Mouse (Mus musculus) stomach, postnatal 0 days (tissue): ENCODE measurements around the gene Tenm2.

Experiments
- CTCF ChIP-seq: IDR thresholded peaks from 2 replicates; pipeline ENCODE4 v1.5.1; 2016; ENCODE audit warnings: antibody characterized with exemption, low read depth, mild to moderate bottlenecking, moderate library complexity
- EP300 ChIP-seq: optimal IDR thresholded peaks from 2 replicates; pipeline ENCODE3; 2016; ENCODE audit warnings: antibody characterized with exemption

- TF ChIP-seq CTCF (no peak), EP300 (no peak)
These were observed 1122.4 kb downstream of the Tenm2 start for GRCm38 (mm10) chr11:36113326-36113725.
